Mouse (Mus musculus) embryonic facial prominence, embryonic 14.5 days (tissue): ENCODE measurements around the gene Gm17428. TPM values are rescaled to one million over a fixed set of nuclear protein-coding genes. Genes with fewer than 3 reads are reported as not detected.
"Not testable (repeated sequence)": the region's sequence is repeated elsewhere in the genome, so short reads cannot be mapped to it uniquely, and the experiment has no call there.

Experiments
- ATAC-seq: fragments of 200-750 bp; cut with Nextera tagmentation; 2 replicates; pipeline ENCODE4 v1.8.0; 2017; ENCODE audit warnings: low read depth, moderate number of reproducible peaks, moderate TSS enrichment
- DNase-seq: peaks from one replicate; pipeline ENCODE4 v3.0.0-alpha.2; 2015; ENCODE audit warnings: low spot score
- H3K27ac ChIP-seq: fragments of 300-500 bp; sonication (generic); replicated peaks from 2 replicates; pipeline ENCODE4 v1.5.1; 2014; ENCODE audit warnings: low read depth, mild to moderate bottlenecking, low read length, moderate library complexity
- H3K27me3 ChIP-seq: fragments of 300-500 bp; sonication (generic); replicated peaks from 2 replicates; pipeline ENCODE4 v1.6.1; 2014; ENCODE audit warnings: low read length; ENCODE audit not compliant: control insufficient read depth, insufficient read depth
- H3K36me3 ChIP-seq: fragments of 300-500 bp; sonication (generic); 2 replicates; pipeline ENCODE4 v1.6.1; 2014; ENCODE audit warnings: low read length, mixed read lengths; ENCODE audit not compliant: control insufficient read depth, insufficient read depth
- H3K4me1 ChIP-seq: fragments of 300-500 bp; sonication (generic); 2 replicates; pipeline ENCODE4 v1.6.1; 2014; ENCODE audit warnings: antibody characterized with exemption, low read length; ENCODE audit not compliant: control insufficient read depth, insufficient read depth
- H3K4me2 ChIP-seq: fragments of 300-500 bp; sonication (generic); 2 replicates; pipeline ENCODE4 v1.6.1; 2014; ENCODE audit warnings: low read depth, mild to moderate bottlenecking, low read length, moderate library complexity, mixed read lengths
- H3K4me3 ChIP-seq: fragments of 300-500 bp; sonication (generic); 2 replicates; pipeline ENCODE4 v1.5.1; 2014; ENCODE audit warnings: low read depth, mild to moderate bottlenecking, low read length
- H3K9ac ChIP-seq: fragments of 300-500 bp; sonication (generic); 2 replicates; pipeline ENCODE4 v1.6.1; 2014; ENCODE audit warnings: low read depth, mild to moderate bottlenecking, low read length, moderate library complexity, mixed read lengths
- H3K9me3 ChIP-seq: fragments of 300-500 bp; sonication (generic); 2 replicates; pipeline ENCODE4 v1.6.1; 2016; ENCODE audit warnings: low read length; ENCODE audit not compliant: control insufficient read depth
- WGBS: fragments of 180-500 bp; shearing (Covaris S2); extraction: QIAGEN DNeasy Blood & Tissue Kit; methylation state at CpG from one replicate; pipeline ENCODE4 v1.1.7; 2014; 5-methylcytosine and 5-hydroxymethylcytosine counted together
- polyA plus RNA-seq: library from polyadenylated mRNA; unstranded; fragments of >200 nt; fragmentation: Nextera tagmentation; extraction: Ambion mirVana; gene quantifications from 2 replicates; pipeline ENCODE4 v1.2.1, GENCODE M21; 2014

The Gm17428 gene
- polyA plus RNA-seq, 1 experiment from 2014 or later = not detected

- Histone ChIP-seq H3K4me2 (no peak overlapping the region), H3K4me1 (no peaks in the 10 kb centered on the region), H3K36me3 (no peaks in the 10 kb centered on the region), H3K27me3 (no peaks in the 10 kb centered on the region), H3K9ac (no peak overlapping the region), H3K9me3 (no peaks in the 10 kb centered on the region), H3K27ac (no peak overlapping the region), H3K4me3 (no peak overlapping the region)
- 73% methylated on average over 4 of the region's 4 CpGs for WGBS
- DNase-seq (no peak), ATAC-seq (no peak)
Observed at GRCm38 (mm10) chr14:54958503-54958902, 18.2 kb upstream of the Gm17428 start.

- Histone ChIP-seq H3K27me3 (no peaks in the 10 kb centered on the region), H3K4me1 (no peaks in the 10 kb centered on the region), H3K4me2 (no peak overlapping the region), H3K36me3 (no peaks in the 10 kb centered on the region), H3K4me3 (no peak overlapping the region), H3K27ac (no peak overlapping the region), H3K9me3 (no peaks in the 10 kb centered on the region), H3K9ac (no peak overlapping the region)
- 83% methylated on average over 3 of the region's 3 CpGs for WGBS
- no peak for DNase-seq
- ATAC-seq = no peak
Observed at GRCm38 (mm10) chr14:54959197-54959596, 17.5 kb upstream of the Gm17428 start.

- ATAC-seq, H3K4me3 ChIP-seq, H3K9ac ChIP-seq, H3K27me3 ChIP-seq, H3K36me3 ChIP-seq, H3K9me3 ChIP-seq, H3K4me2 ChIP-seq, H3K4me1 ChIP-seq, DNase-seq, H3K27ac ChIP-seq: not testable (repeated sequence)
- 94% methylated on average over 12 of the region's 12 CpGs for WGBS
Observed at GRCm38 (mm10) chr14:54959853-54960613, 16.7 kb upstream of the Gm17428 start.

GRCm38 (mm10) chr14:54960769-54961168 lies 16.0 kb upstream of the Gm17428 start:
- Histone ChIP-seq H3K4me2 (no peak overlapping the region), H3K36me3 (no peaks in the 10 kb centered on the region), H3K27ac (no peak overlapping the region), H3K4me3 (no peak overlapping the region), H3K9me3 (no peaks in the 10 kb centered on the region), H3K27me3 (no peaks in the 10 kb centered on the region), H3K4me1 (no peaks in the 10 kb centered on the region), H3K9ac (no peak overlapping the region)
- DNase-seq (peak; percentile 74), ATAC-seq (no peak)
- 67% methylated on average over 10 of the region's 10 CpGs for WGBS

- Histone ChIP-seq H3K27me3 (no peaks in the 10 kb centered on the region), H3K27ac (no peak overlapping the region), H3K4me2 (no peak overlapping the region), H3K36me3 (no peaks in the 10 kb centered on the region), H3K4me1 (no peaks in the 10 kb centered on the region), H3K9ac (no peak overlapping the region), H3K9me3 (no peaks in the 10 kb centered on the region), H3K4me3 (no peak overlapping the region)
- WGBS = 79% methylated on average over 5 of the region's 5 CpGs
- DNase-seq (no peak), ATAC-seq (no peak)
Observed at GRCm38 (mm10) chr14:54961487-54961886, 15.2 kb upstream of the Gm17428 start.

GRCm38 (mm10) chr14:54962714-54963113 lies 14.0 kb upstream of the Gm17428 start:
- Histone ChIP-seq H3K4me3 (no peak overlapping the region), H3K4me2 (no peak overlapping the region), H3K27me3 (no peaks in the 10 kb centered on the region), H3K36me3 (no peaks in the 10 kb centered on the region), H3K27ac (no peak overlapping the region), H3K9ac (no peak overlapping the region), H3K4me1 (no peaks in the 10 kb centered on the region), H3K9me3 (no peaks in the 10 kb centered on the region)
- no peak for DNase-seq
- 85% methylated on average over 6 of the region's 7 CpGs for WGBS
- ATAC-seq = no peak

GRCm38 (mm10) chr14:54963727-54964126 lies 13.0 kb upstream of the Gm17428 start:
- Histone ChIP-seq H3K9ac (no peak overlapping the region), H3K4me1 (no peaks in the 10 kb centered on the region), H3K27ac (no peak overlapping the region), H3K27me3 (no peaks in the 10 kb centered on the region), H3K4me3 (no peak overlapping the region), H3K9me3 (no peaks in the 10 kb centered on the region), H3K36me3 (no peaks in the 10 kb centered on the region), H3K4me2 (no peak overlapping the region)
- DNase-seq (no peak), ATAC-seq (no peak)
- 90% methylated on average over 11 of the region's 11 CpGs for WGBS

- Histone ChIP-seq H3K9me3 (no peaks in the 10 kb centered on the region), H3K36me3 (no peaks in the 10 kb centered on the region), H3K4me3 (no peak overlapping the region), H3K27me3 (no peaks in the 10 kb centered on the region), H3K4me1 (no peaks in the 10 kb centered on the region), H3K4me2 (no peak overlapping the region), H3K9ac (no peak overlapping the region), H3K27ac (no peak overlapping the region)
- ATAC-seq (no peak), DNase-seq (no peak)
- WGBS = 79% methylated on average over 15 of the region's 15 CpGs
Observed at GRCm38 (mm10) chr14:54965044-54965443, 11.7 kb upstream of the Gm17428 start.

GRCm38 (mm10) chr14:54965631-54966030 lies 11.1 kb upstream of the Gm17428 start:
- no peak overlapping the region for H3K4me3 ChIP-seq
- no peaks in the 10 kb centered on the region for H3K36me3 ChIP-seq
- ATAC-seq = no peak
- H3K27me3 ChIP-seq = no peaks in the 10 kb centered on the region
- 56% methylated on average over 6 of the region's 6 CpGs for WGBS
- H3K27ac ChIP-seq = no peak overlapping the region
- H3K4me2 ChIP-seq = no peak overlapping the region
- DNase-seq = no peak
- H3K4me1 ChIP-seq = no peaks in the 10 kb centered on the region
- no peaks in the 10 kb centered on the region for H3K9me3 ChIP-seq
- no peak overlapping the region for H3K9ac ChIP-seq
